Mouse (Mus musculus) forebrain, embryonic 11.5 days (tissue): ENCODE data around the gene Cybrd1. TPM values are rescaled to one million over a fixed set of nuclear protein-coding genes. Genes with fewer than 3 reads are reported as not detected.

ENCODE experiments used
- ATAC-seq: fragments of 200-750 bp; cut with Nextera tagmentation; replicated peaks from 2 replicates; pipeline ENCODE4 v1.8.0; 2017; ENCODE audit warnings: moderate TSS enrichment; ENCODE audit not compliant: low FRiP score
- DNase-seq: peaks from one replicate; pipeline ENCODE4 v3.0.0-alpha.2; 2017; ENCODE audit warnings: low spot score
- H3K27ac ChIP-seq: fragments of 300-500 bp; sonication (generic); 2 replicates; pipeline ENCODE4 v1.5.1; 2014; ENCODE audit warnings: low read depth, low read length
- H3K27me3 ChIP-seq: fragments of 300-500 bp; sonication (generic); 2 replicates; pipeline ENCODE4 v1.6.1; 2014; ENCODE audit warnings: mild to moderate bottlenecking, low read length, mixed read lengths; ENCODE audit not compliant: control insufficient read depth, insufficient read depth
- H3K36me3 ChIP-seq: fragments of 300-500 bp; sonication (generic); 2 replicates; pipeline ENCODE4 v1.6.1; 2014; ENCODE audit warnings: mild to moderate bottlenecking, low read length, moderate library complexity, mixed read lengths; ENCODE audit not compliant: control insufficient read depth, insufficient read depth
- H3K4me1 ChIP-seq: fragments of 300-500 bp; sonication (generic); replicated peaks from 2 replicates; pipeline ENCODE4 v1.6.1; 2014; ENCODE audit warnings: low read length, mixed read lengths; ENCODE audit not compliant: control insufficient read depth, insufficient read depth
- H3K4me2 ChIP-seq: fragments of 300-500 bp; sonication (generic); 2 replicates; pipeline ENCODE4 v1.6.1; 2014; ENCODE audit warnings: low read depth, mild to moderate bottlenecking, low read length, moderate library complexity, mixed read lengths; ENCODE audit not compliant: severe bottlenecking
- H3K4me3 ChIP-seq: fragments of 300-500 bp; sonication (generic); 2 replicates; pipeline ENCODE4 v1.5.1; 2014; ENCODE audit warnings: low read depth, low read length
- H3K9ac ChIP-seq: fragments of 300-500 bp; sonication (generic); 2 replicates; pipeline ENCODE4 v1.6.1; 2014; ENCODE audit warnings: low read length
- H3K9me3 ChIP-seq: fragments of 300-500 bp; sonication (generic); 2 replicates; pipeline ENCODE4 v1.6.1; 2016; ENCODE audit warnings: low read length, mixed read lengths; ENCODE audit not compliant: control insufficient read depth
- WGBS: fragments of 180-500 bp; shearing (Covaris S2); extraction: QIAGEN DNeasy Blood & Tissue Kit; methylation state at CpG from one replicate; pipeline ENCODE4 v1.1.7; 2014; 5-methylcytosine and 5-hydroxymethylcytosine counted together
- polyA plus RNA-seq: library from polyadenylated mRNA; unstranded; fragments of >200 nt; fragmentation: Nextera tagmentation; extraction: Ambion mirVana; gene quantifications from 2 replicates; pipeline ENCODE4 v1.2.1, GENCODE M21; 2014

Gene Cybrd1
- polyA plus RNA-seq, 1 experiment from 2014 or later: 0.20 TPM

DNA sequence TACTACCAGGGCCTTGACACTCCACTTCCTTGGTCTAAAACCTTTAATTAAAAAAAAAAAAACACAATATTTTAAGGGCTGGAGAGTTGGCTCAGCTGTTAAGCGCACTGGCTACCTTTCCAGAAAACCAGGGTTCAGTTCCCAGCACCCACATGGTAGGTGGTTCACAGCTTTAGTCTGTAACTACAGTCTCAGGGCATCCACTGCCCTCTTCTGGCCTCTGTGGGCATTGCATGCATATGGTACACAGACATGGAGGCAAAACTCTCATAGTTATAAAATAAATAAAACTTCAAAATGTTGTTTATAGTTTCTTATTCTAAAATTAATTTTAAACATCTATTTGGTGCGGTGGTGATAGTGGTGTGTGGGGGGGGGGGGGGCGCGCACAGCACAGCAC lies 1.6 kb upstream of the Cybrd1 start:
- DNase-seq: no peak
- WGBS: 94% methylated on average over 4 of the region's 4 CpGs
- Histone ChIP-seq H3K9ac (no peak overlapping the region), H3K9me3 (no peaks in the 10 kb centered on the region; the same call in 1 of the 2 replicates), H3K36me3 (no peaks in the 10 kb centered on the region), H3K4me2 (no peak overlapping the region), H3K27ac (no peak overlapping the region), H3K4me1 (peaks cover 9% of the 10 kb centered on the region; the same call in 1 of the 2 replicates), H3K4me3 (no peak overlapping the region), H3K27me3 (peaks cover 8% of the 10 kb centered on the region)
- ATAC-seq: no peak

DNA sequence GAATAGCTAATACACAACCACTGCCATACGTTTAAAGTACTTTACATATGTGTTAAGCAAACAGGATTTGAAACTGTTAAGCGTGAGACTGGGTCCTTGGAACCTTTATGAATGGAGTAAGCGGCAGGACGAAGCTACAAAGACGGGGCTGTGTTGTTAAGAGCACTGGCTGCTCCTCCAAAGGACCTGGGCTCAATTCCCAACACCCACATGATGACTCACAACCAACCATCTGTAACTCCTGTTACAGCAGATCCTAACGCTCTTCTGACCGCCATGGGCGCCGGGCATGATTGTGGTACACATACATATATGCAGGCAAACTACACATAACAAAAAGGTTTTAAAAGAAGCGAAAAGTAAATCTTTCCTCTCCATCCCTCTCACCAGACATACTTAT lies 3.1 kb downstream of the Cybrd1 start:
- WGBS: 86% methylated on average over 10 of the region's 10 CpGs
- peaks cover 12% of the 10 kb centered on the region for H3K4me1 ChIP-seq
- no peak overlapping the region for H3K4me2 ChIP-seq
- H3K36me3 ChIP-seq: no peaks in the 10 kb centered on the region
- no peaks in the 10 kb centered on the region; the same call in 1 of the 2 replicates for H3K9me3 ChIP-seq
- no peak overlapping the region for H3K4me3 ChIP-seq
- DNase-seq (no peak), ATAC-seq (no peak)
- H3K27me3 ChIP-seq: peaks cover 8% of the 10 kb centered on the region
- no peak overlapping the region for H3K9ac ChIP-seq
- no peak overlapping the region for H3K27ac ChIP-seq

DNA sequence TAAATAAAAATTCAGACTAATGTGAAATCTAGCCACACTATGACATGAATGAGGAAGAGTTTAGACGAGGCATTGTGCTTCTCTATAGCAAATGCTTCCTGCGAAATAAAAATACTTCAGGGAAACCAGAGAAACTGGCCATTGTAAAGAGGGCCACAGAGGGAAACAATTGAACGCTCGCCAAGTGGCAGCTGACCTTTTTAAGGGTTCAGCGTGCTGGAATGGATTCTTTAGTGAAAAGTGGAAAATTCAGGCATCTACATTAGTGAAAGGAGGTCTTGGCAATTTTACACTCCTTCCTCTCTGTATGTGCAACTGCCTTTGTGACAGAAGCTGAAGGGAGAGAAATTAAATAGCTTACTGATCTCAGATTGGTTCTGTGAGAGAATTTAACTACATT lies 3.7 kb downstream of the Cybrd1 start:
- Histone ChIP-seq H3K9ac (no peak overlapping the region), H3K27ac (no peak overlapping the region), H3K4me2 (no peak overlapping the region), H3K4me1 (peaks cover 12% of the 10 kb centered on the region), H3K9me3 (no peaks in the 10 kb centered on the region), H3K27me3 (peaks cover 8% of the 10 kb centered on the region), H3K4me3 (no peak overlapping the region), H3K36me3 (no peaks in the 10 kb centered on the region)
- DNase-seq: no peak
- WGBS: 21% methylated on average over 5 of the region's 5 CpGs
- ATAC-seq: no peak

DNA sequence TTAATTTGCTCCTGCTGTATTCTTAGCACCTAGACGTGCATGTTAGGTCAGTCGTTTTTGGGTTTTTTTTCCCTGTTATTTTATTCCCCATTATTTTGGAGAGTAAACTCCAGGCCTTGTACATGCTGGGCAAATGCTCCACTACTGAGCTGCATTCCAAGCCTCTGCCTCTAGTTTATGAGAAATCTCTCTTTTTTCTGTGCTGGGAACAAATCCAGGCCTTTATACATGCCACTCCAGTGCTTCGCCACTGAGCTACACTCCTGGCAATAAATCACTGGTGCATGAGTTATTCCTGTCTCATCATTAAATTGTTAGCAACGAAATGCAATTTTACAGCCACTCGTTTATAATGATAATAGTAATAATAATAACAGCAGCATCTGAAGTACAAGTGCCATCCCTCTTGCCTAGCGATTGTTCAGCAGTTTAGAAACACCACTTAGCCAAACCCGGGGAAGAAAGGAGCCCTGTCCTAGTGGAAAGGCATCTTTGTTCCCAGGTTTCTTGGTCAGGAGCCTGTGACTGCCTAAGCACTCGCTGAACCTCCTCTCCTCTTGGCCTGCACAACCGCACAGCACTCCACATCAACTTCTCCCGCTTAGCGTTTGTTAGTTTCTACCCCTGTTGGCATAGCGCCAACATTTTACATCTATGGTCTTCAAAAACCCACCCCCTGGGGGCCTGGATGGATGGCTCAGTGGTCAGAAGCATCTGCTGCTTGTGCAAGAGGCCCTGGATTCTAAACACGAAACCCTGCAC lies 4.7 kb downstream of the Cybrd1 start:
- Histone ChIP-seq H3K9me3 (no peaks in the 10 kb centered on the region), H3K4me3 (no peak overlapping the region), H3K4me2 (no peak overlapping the region), H3K27me3 (peaks cover 6% of the 10 kb centered on the region), H3K36me3 (no peaks in the 10 kb centered on the region), H3K9ac (no peak overlapping the region), H3K27ac (no peak overlapping the region), H3K4me1 (peaks cover 12% of the 10 kb centered on the region)
- 82% methylated on average over 13 of the region's 13 CpGs for WGBS
- ATAC-seq: no peak
- no peak for DNase-seq

DNA sequence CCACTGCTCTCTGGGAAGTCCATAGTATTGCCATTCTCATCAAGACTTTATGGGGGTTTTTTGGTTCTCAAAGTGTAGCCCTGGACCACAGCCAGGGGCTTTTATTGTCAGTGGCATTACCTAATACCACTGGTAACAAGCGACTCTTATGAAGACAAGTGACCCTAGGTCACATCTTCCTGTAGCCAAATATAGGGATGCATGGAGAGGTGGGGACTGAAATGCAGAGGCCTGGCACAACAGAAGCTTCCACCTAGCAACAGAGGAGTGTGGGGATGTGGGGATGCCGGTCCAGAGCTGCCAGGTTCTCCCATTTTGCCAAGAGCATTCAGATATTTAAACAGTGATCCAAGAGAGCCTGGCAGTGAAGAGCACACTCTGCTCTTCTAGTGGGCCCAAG lies 5.9 kb downstream of the Cybrd1 start:
- WGBS: 75% methylated on average over 2 of the region's 2 CpGs
- no peaks in the 10 kb centered on the region for H3K27me3 ChIP-seq
- H3K36me3 ChIP-seq: no peaks in the 10 kb centered on the region
- ATAC-seq (no peak), DNase-seq (no peak)
- H3K27ac ChIP-seq: no peak overlapping the region
- H3K4me2 ChIP-seq: no peak overlapping the region
- no peaks in the 10 kb centered on the region for H3K9me3 ChIP-seq
- peaks cover 3% of the 10 kb centered on the region for H3K4me1 ChIP-seq
- no peak overlapping the region for H3K4me3 ChIP-seq
- H3K9ac ChIP-seq: no peak overlapping the region

DNA sequence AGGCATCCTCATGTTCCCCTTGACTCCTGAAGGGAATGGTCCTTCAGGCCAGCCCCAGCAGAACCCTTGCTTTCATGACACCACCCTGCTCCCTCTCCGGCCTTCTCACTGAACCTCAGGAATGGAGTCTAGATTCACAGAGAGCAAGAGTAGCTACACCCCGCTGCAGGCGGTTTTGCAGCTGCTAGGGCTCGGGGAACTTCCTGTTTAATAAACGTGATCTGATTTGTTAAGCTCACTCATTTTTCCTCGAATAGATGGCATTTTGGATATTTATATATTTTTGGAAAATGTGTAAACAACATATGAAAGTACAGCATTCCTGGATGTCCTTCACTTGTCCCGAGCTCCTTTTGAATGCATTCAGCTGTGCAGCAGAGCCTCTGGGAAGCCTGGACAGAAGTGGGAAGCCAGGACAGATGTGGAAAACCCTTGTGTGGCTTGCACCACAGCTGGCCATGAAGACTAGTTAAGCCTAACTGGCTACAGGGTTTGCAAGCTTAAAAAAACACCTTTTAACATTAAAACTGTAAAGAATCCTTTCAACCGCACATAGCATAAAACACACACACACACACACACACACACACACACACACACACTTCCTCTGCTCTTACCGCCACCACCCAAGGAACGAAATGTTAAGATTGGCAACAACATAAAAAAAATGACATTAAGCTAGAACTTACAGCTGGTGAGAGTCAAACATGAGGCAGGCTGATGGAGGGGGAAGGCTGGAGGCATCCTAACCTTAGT lies 10.2 kb downstream of the Cybrd1 start:
- H3K4me3 ChIP-seq: no peak overlapping the region
- no peaks in the 10 kb centered on the region for H3K4me1 ChIP-seq
- ATAC-seq: no peak
- H3K9ac ChIP-seq: no peak overlapping the region
- no peaks in the 10 kb centered on the region for H3K36me3 ChIP-seq
- no peaks in the 10 kb centered on the region for H3K27me3 ChIP-seq
- 83% methylated on average over 10 of the region's 10 CpGs for WGBS
- no peaks in the 10 kb centered on the region for H3K9me3 ChIP-seq
- no peak for DNase-seq
- H3K27ac ChIP-seq: no peak overlapping the region
- no peak overlapping the region for H3K4me2 ChIP-seq

DNA sequence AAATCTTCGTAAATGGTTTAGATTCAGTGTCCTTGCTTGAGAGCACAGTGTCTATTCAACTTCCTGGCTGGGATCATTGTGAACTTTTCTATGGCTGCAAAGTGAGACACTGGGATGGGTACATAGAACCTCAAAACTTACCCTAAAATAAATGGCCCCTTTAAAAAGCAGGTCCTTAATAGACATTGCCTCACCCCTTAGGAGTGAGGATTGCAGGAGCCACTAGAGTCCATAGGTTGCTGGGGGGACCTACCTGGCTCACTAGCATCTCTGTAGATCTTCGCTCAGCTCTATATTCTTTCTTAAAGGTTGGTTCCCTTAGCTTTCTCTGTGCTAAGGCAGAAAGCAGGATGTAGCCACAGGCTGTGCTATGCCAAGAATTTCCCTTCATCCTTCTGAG lies 12.6 kb downstream of the Cybrd1 start:
- DNase-seq: no peak
- 90% methylated on average over 2 of the region's 2 CpGs for WGBS
- no peaks in the 10 kb centered on the region for H3K9me3 ChIP-seq

DNA sequence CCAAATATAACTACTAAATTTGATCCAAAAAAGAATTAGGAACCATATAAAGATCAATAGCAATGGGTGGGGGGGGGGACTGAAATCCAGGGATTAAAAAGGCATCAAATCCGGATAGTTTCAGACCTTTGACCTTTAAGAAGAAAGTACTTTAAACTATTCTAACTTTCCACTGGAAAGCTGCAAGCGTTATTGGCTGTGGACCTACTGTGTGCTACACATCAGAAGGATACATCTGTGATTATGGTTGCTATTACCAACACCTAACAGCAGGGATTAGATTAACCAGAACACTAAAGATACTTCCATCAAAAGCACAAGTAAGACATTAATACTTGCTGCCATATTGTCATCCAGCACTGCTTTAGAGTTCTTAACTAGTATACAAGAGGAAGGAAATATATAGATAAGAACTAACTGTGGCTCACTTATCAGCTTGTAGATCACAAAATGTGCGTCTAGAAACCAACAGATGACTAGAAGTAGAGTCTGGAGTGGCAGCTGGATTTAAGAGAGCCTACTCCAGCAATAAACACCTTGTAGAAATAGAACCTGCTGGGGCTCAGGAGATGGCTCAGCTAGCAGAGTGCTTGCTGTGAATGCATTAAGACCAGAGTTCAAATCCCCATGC lies 14.3 kb downstream of the Cybrd1 start:
- Histone ChIP-seq H3K27ac (no peak overlapping the region), H3K4me2 (no peak overlapping the region), H3K9ac (no peak overlapping the region), H3K27me3 (no peaks in the 10 kb centered on the region), H3K36me3 (no peaks in the 10 kb centered on the region), H3K4me1 (no peaks in the 10 kb centered on the region), H3K4me3 (no peak overlapping the region), H3K9me3 (no peaks in the 10 kb centered on the region)
- DNase-seq: no peak
- WGBS: 76% methylated on average over 3 of the region's 3 CpGs
- ATAC-seq: no peak

More for the DNA sequence above, 12.6 kb downstream of the Cybrd1 start:
- H3K4me2 ChIP-seq: no peak overlapping the region
- H3K27me3 ChIP-seq: no peaks in the 10 kb centered on the region
- H3K9ac ChIP-seq: no peak overlapping the region
- ATAC-seq: no peak
- no peaks in the 10 kb centered on the region for H3K36me3 ChIP-seq
- no peak overlapping the region for H3K27ac ChIP-seq
- H3K4me3 ChIP-seq: no peak overlapping the region
- H3K4me1 ChIP-seq: no peaks in the 10 kb centered on the region
